Mouse (Mus musculus): ENCODE data around the gene Adamts4. TPM values are rescaled to one million over a fixed set of nuclear protein-coding genes. Genes with fewer than 3 reads are reported as not detected.

Adamts4 gene
- polyA plus RNA-seq, 1 experiment from 2014 or later, result 3.5 TPM

DNA sequence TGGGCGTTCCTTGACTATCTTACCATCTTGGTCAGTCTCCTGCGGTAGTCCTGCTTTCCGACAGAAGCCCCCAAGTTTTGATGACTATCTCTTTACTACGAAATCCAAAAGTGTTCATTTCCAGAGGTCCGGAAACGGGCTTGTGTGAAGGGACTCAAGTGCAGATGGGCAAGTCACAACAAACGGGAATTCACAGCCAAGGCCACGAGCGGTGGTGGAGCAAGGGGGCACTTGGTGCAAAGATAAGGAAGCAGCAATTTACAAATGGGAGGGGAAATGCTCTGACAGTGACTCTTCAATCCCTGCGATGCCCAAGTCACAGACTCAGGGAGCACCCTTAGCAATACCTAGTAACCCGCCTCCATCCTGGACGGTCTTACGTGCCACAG, 2.8 kb upstream of the Adamts4 start:
- H3K9me3 ChIP-seq, result no peaks in the 10 kb centered on the region
- H3K4me2 ChIP-seq, result peak overlapping the region; percentile 84
- peak overlapping the region; percentile 93 for H3K27ac ChIP-seq (replicated peaks)
- peak overlapping the region; percentile 82 for H3K9ac ChIP-seq
- peaks cover 67% of the 10 kb centered on the region for H3K4me1 ChIP-seq
- H3K27me3 ChIP-seq (replicated peaks), result 0 out of 2 replicates have a peak, but pooled peaks cover 6% of the 10 kb centered on the region
- H3K4me3 ChIP-seq, result peak overlapping the region; percentile 83
- ATAC-seq (ENCODE audit: extremely low read depth, insufficient number of reproducible peaks, low FRiP score, low TSS enrichment), result no peak
- H3K36me3 ChIP-seq, result peaks cover 32% of the 10 kb centered on the region
- 8% methylated on average over 13 of the region's 13 CpGs for WGBS

DNA sequence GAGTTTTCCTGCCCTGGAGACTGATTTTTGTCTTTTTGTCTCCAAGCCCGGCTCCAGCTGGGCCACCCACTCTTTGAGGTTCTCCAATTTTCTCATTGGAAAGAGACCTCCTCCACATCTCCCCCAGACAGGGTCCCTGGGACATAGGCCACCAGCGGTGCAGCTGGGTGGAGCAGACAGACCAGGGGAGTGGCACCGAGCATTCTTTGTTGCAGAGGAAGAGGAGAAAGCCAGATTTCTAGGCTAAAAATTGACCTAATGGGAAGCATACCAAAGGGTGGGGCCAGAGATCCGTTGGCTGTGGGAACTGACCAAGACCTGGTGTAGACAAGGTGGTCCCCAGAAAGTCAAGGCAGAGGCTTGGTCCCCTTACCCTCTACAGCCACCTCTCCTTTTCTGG, 2.3 kb upstream of the Adamts4 start:
- peak overlapping the region; percentile 83 for H3K4me3 ChIP-seq
- H3K9ac ChIP-seq, result peak overlapping the region; percentile 82

DNA sequence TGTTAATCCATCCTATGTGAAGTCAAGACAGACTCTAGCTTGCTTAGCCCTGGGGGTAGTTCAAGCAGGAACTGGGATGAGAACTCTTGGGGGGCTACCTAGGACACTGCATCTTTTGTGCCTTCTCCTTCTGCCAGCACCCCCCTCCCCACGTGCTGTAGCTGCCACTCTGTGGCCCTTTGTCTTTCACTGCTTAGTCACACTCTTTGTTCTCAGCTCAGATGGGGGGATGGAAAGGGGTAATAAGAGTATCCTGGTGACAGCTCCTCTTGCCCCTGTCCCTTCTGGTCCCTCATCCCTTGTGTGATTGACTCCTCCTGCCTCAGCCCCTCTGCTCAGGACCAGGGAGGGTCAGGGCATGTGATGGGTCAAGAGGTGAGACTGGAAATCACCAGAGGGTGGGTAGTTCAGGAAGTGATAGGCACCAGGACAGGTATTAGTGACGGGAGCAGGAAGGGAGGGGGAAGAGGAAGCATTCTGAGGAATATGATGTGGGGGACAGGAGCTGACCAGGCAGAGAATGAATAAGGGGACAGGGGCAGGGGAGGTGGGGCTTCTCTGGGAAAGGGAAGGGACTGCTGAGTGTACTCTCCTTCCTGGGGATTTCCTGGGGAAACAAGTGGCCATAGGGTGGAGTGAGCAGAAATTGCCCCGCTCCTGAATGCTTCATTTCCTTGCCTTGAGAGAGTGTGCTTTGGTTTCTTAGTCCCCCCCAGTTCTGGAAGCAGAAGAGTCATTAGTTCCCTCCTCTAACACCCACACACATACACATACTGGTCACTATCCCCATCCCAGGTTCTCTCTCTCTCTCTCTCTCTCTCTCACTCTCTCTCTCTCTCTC, 1.6 kb upstream of the Adamts4 start:
- peaks cover 10% of the 10 kb centered on the region; the same call in 1 of the 2 replicates for H3K27me3 ChIP-seq (replicated peaks)
- ATAC-seq (ENCODE audit: extremely low read depth, insufficient number of reproducible peaks, low FRiP score, low TSS enrichment), result no peak
- H3K27ac ChIP-seq (replicated peaks), result peak overlapping the region; percentile 93
- WGBS, result 53% methylated on average over 3 of the region's 3 CpGs
- no peak overlapping the region for H3K4me3 ChIP-seq
- H3K9me3 ChIP-seq, result no peaks in the 10 kb centered on the region
- peaks cover 20% of the 10 kb centered on the region for H3K36me3 ChIP-seq
- peak overlapping the region; percentile 84; the same call in 1 of the 2 replicates for H3K4me2 ChIP-seq
- H3K9ac ChIP-seq, result no peak overlapping the region
- peaks cover 71% of the 10 kb centered on the region for H3K4me1 ChIP-seq

More for the DNA sequence above, 2.3 kb upstream of the Adamts4 start:
- Histone ChIP-seq H3K27me3 (replicated peaks) (peaks cover 8% of the 10 kb centered on the region; the same call in 1 of the 2 replicates), H3K27ac (replicated peaks) (peak overlapping the region; percentile 93), H3K4me1 (peaks cover 71% of the 10 kb centered on the region), H3K9me3 (no peaks in the 10 kb centered on the region), H3K4me2 (peak overlapping the region; percentile 84), H3K36me3 (peaks cover 27% of the 10 kb centered on the region)
- 28% methylated on average over 4 of the region's 4 CpGs for WGBS
- no peak for ATAC-seq (ENCODE audit: extremely low read depth, insufficient number of reproducible peaks, low FRiP score, low TSS enrichment)

DNA sequence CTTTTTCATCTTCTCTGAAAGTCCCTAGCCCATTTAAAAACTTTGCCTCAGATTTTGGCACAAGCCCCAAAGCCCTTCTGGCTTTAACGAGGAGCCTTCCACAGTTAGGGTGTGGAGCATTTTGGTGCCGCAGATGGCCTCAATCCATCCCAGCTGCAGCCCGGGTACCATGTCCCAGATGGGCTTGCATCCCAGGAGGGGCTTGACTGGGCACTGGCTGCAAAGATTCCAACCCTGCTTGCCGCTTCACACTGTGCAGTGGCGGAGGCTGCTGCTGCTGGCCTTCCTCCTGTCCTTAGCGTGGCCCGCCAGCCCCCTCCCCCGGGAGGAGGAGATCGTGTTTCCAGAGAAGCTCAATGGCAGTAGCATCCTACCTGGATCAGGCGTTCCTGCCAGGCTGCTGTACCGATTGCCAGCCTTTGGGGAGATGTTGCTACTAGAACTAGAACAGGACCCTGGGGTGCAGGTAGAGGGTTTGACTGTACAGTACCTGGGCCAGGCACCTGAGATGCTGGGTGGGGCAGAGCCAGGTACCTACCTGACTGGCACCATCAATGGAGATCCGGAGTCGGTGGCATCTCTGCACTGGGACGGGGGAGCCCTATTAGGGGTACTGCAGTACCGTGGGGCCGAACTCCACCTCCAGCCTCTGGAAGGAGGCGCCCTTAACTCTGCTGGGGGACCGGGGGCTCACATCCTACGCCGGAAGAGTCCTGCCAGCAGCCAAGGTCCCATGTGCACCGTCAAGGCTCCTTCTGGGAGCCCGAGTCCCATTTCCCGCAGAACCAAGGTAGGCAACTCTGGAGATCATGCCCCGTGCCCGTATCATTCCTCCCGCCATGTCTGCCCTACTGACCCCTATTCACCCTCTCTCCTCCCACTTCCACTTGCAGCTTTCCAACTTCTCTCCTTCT, 716 bp downstream of the Adamts4 start, which contains the start of gene Ndufs2:
TSS of gene Ndufs2 (minus strand) at position 709 of the 914 bp plus-strand sequence.
- peak within 1 kb of the TSS; percentile 42 for H3K4me3 ChIP-seq
- ATAC-seq (ENCODE audit: extremely low read depth, insufficient number of reproducible peaks, low FRiP score, low TSS enrichment), result no peak
- peaks cover 56% of the 10 kb centered on the region for H3K4me1 ChIP-seq
- H3K27ac ChIP-seq (replicated peaks), result peak within 1 kb of the TSS; percentile 72
- peaks cover 10% of the 10 kb centered on the region; the same call in 1 of the 2 replicates for H3K27me3 ChIP-seq (replicated peaks)
- peak within 1 kb of the TSS; percentile 59 for H3K4me2 ChIP-seq
- H3K36me3 ChIP-seq, result 0 out of 2 replicates have a peak, but pooled peaks cover 4% of the 10 kb centered on the region
- H3K9ac ChIP-seq, result peak within 1 kb of the TSS; percentile 67
- no peaks in the 10 kb centered on the region for H3K9me3 ChIP-seq
- 22% methylated on average over 26 of the region's 26 CpGs for WGBS

DNA sequence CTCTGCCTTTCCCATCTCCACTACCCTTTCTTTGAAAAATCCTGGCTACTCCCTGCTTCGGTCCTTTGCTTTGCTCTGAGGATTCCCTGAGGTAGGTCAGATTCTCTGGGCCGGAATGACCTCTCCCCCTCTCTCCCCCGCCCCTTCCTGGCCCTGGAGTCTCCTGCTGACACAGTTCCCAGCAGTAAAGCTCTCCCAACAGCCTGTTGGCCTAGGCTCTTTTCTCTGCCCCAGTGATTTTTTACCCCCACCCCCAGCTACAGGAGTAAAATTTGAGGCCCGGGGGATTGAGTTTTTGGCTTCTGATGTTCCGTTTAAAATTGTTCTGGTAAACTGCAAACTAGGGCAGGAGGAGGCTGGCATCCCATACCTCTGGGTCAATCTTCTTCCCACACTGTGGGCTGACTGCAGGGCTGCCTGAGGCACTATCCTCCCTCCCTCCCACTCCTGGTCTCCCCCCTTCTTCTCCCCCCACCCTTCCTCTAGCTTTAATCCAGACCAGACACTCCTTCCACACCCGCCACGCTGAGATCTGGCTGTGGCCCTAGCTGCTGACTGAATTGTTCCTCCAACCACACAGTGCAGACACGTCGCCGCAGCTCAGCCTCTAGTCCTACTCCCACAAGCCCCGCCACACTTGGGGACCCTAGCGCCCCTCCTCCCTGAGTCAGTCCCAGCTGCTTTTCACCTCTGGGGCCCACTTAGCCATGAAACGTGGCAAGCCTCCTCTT, 1.5 kb downstream of the Adamts4 start:
- H3K9ac ChIP-seq, result peak overlapping the region; percentile 67
- H3K4me3 ChIP-seq, result peak overlapping the region; percentile 42
- peaks cover 10% of the 10 kb centered on the region; the same call in 1 of the 2 replicates for H3K27me3 ChIP-seq (replicated peaks)
- H3K36me3 ChIP-seq, result 0 out of 2 replicates have a peak, but pooled peaks cover 4% of the 10 kb centered on the region
- WGBS, result 15% methylated on average over 13 of the region's 13 CpGs
- peak overlapping the region; percentile 59 for H3K4me2 ChIP-seq
- ATAC-seq (ENCODE audit: extremely low read depth, insufficient number of reproducible peaks, low FRiP score, low TSS enrichment), result no peak
- no peaks in the 10 kb centered on the region for H3K9me3 ChIP-seq
- peaks cover 50% of the 10 kb centered on the region for H3K4me1 ChIP-seq
- peak overlapping the region; percentile 72 for H3K27ac ChIP-seq (replicated peaks)

DNA sequence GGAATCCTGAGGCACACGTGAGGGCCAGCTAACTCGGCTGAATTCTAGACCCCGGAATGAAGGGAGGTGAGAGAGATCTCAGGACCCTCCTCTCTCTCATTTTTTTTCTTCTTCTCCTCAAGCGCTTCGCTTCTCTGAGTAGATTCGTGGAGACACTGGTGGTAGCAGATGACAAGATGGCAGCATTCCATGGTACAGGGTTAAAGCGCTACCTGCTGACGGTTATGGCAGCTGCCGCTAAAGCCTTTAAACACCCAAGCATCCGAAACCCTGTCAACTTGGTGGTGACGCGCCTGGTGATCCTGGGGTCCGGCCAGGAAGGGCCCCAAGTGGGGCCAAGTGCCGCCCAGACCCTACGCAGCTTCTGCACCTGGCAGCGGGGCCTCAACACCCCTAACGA, 2.2 kb downstream of the Adamts4 start:
- peak overlapping the region; percentile 67 for H3K9ac ChIP-seq
- peak overlapping the region; percentile 42; the same call in 1 of the 2 replicates for H3K4me3 ChIP-seq

DNA sequence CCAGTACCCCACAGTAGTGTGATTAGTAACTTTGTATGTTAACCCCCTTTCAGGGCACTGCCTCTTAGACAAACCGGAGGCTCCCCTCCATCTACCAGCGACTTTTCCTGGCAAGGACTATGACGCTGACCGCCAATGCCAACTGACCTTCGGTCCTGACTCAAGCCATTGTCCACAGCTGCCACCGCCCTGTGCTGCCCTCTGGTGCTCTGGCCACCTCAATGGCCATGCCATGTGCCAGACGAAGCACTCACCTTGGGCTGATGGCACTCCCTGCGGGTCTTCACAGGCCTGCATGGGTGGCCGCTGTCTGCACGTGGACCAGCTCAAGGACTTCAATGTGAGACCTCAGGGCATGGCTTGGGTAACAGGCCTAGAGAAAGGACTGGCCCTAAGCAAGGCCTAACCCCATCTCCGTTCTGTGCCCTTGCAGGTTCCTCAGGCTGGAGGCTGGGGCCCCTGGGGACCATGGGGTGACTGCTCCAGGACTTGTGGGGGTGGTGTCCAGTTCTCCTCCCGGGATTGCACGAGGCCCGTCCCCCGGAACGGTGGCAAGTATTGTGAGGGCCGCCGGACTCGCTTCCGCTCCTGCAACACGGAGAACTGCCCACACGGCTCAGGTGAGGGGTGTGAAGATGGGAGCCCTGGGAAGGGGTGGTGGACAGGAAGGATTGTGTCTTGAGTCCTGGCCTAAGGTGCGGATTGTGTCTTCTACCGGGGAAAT, 6.0 kb downstream of the Adamts4 start:
- H3K36me3 ChIP-seq, result 0 out of 2 replicates have a peak, but pooled peaks cover 4% of the 10 kb centered on the region
- no peak overlapping the region for H3K4me3 ChIP-seq
- H3K27ac ChIP-seq (replicated peaks), result no peak overlapping the region
- peaks cover 15% of the 10 kb centered on the region for H3K4me1 ChIP-seq
- no peak overlapping the region for H3K9ac ChIP-seq
- H3K4me2 ChIP-seq, result no peak overlapping the region
- no peak for ATAC-seq (ENCODE audit: extremely low read depth, insufficient number of reproducible peaks, low FRiP score, low TSS enrichment)
- H3K9me3 ChIP-seq, result no peaks in the 10 kb centered on the region
- peaks cover 4% of the 10 kb centered on the region; the same call in 1 of the 2 replicates for H3K27me3 ChIP-seq (replicated peaks)
- 84% methylated on average over 24 of the region's 24 CpGs for WGBS

More for the DNA sequence above, 2.2 kb downstream of the Adamts4 start:
- peak overlapping the region; percentile 72 for H3K27ac ChIP-seq (replicated peaks)
- peaks cover 49% of the 10 kb centered on the region for H3K4me1 ChIP-seq
- 45% methylated on average over 17 of the region's 17 CpGs for WGBS
- ATAC-seq (ENCODE audit: extremely low read depth, insufficient number of reproducible peaks, low FRiP score, low TSS enrichment), result no peak
- peak overlapping the region; percentile 59 for H3K4me2 ChIP-seq
- no peaks in the 10 kb centered on the region for H3K9me3 ChIP-seq
- H3K36me3 ChIP-seq, result 0 out of 2 replicates have a peak, but pooled peaks cover 4% of the 10 kb centered on the region
- peaks cover 10% of the 10 kb centered on the region; the same call in 1 of the 2 replicates for H3K27me3 ChIP-seq (replicated peaks)

DNA sequence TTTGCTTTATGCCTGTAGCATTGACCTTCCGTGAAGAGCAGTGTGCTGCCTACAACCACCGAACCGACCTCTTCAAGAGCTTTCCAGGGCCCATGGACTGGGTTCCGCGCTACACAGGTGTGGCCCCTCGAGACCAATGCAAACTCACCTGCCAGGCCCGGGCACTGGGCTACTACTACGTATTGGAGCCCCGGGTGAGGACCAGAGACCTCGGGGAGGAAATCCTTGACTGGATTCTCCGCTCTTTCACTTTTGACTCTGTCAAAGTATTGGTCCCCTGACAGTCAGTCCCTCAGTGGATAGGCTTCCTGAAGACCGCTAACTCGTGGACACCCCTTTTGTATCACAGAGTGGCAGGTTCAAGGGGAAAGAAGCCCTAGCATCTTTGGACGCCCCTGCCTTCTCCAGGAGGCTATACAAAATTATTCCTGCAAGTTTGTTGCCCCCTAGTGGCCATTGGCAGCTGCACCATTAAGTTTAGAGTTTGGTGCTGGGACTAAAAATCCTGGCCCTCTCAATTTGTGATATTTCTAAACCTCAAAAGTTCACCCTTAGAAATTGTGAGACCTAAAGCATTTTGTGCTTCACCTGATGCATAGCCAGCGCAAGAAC, 6.8 kb downstream of the Adamts4 start:
- no peak overlapping the region; the same call in 1 of the 2 replicates for H3K9ac ChIP-seq
- H3K27ac ChIP-seq (replicated peaks), result no peak overlapping the region
- H3K4me1 ChIP-seq, result peaks cover 9% of the 10 kb centered on the region
- 0 out of 2 replicates have a peak, but pooled peaks cover 4% of the 10 kb centered on the region for H3K36me3 ChIP-seq
- H3K9me3 ChIP-seq, result no peaks in the 10 kb centered on the region
- no peak for ATAC-seq (ENCODE audit: extremely low read depth, insufficient number of reproducible peaks, low FRiP score, low TSS enrichment)
- H3K27me3 ChIP-seq (replicated peaks), result peaks cover 4% of the 10 kb centered on the region; the same call in 1 of the 2 replicates
- H3K4me3 ChIP-seq, result no peak overlapping the region
- no peak overlapping the region for H3K4me2 ChIP-seq
- 59% methylated on average over 15 of the region's 15 CpGs for WGBS

DNA sequence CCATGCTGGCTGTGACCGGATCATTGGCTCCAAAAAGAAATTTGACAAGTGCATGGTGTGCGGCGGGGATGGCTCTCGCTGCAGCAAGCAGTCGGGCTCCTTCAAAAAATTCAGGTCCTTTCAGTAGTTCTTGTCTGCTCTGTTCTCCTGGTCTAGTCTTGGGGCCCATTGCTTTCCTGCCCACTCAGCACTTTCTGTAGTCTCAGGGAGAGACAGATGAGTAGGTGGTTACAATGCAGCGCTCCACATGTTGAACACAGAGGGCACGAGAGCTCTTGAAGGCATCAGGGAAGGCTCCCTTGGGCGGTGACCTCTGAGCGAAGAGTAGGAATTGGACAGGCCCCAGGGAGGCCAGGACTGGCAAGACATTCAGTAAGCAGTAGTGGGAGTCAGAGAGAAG, 7.6 kb downstream of the Adamts4 start:
- no peak overlapping the region for H3K4me2 ChIP-seq
- H3K4me1 ChIP-seq, result peaks cover 8% of the 10 kb centered on the region
- WGBS, result 73% methylated on average over 9 of the region's 9 CpGs
- H3K36me3 ChIP-seq, result 0 out of 2 replicates have a peak, but pooled peaks cover 4% of the 10 kb centered on the region
- H3K27me3 ChIP-seq (replicated peaks), result peaks cover 3% of the 10 kb centered on the region; the same call in 1 of the 2 replicates
- no peak overlapping the region for H3K27ac ChIP-seq (replicated peaks)
- no peak for ATAC-seq (ENCODE audit: extremely low read depth, insufficient number of reproducible peaks, low FRiP score, low TSS enrichment)
- H3K9me3 ChIP-seq, result no peaks in the 10 kb centered on the region
- H3K9ac ChIP-seq, result no peak overlapping the region
- no peak overlapping the region for H3K4me3 ChIP-seq

All from heart, embryonic 13.5 days (tissue).